Mouse (Mus musculus): ENCODE data around the gene Erc2.

- no peak for TF ChIP-seq USF1 (IDR thresholded peaks at IDR 0.05; ENCODE audit: low read depth)
- no peak for TF ChIP-seq CTCF (IDR thresholded peaks at IDR 0.05; ENCODE audit: control insufficient read depth, insufficient read depth, insufficient read length)
Observed at GRCm38 (mm10) chr14:28093214-28093613, 471.0 kb downstream of the Erc2 start.
